Mouse (Mus musculus): ENCODE results near the gene Ptbp3.

Ptbp3 gene

GRCm38 (mm10) chr4:59553576-59553975 lies 4.4 kb upstream of the Ptbp3 start:
- no peak for DNase-seq

- no peak for DNase-seq
These were observed 3.7 kb upstream of the Ptbp3 start for GRCm38 (mm10) chr4:59552835-59553234.

DNA sequence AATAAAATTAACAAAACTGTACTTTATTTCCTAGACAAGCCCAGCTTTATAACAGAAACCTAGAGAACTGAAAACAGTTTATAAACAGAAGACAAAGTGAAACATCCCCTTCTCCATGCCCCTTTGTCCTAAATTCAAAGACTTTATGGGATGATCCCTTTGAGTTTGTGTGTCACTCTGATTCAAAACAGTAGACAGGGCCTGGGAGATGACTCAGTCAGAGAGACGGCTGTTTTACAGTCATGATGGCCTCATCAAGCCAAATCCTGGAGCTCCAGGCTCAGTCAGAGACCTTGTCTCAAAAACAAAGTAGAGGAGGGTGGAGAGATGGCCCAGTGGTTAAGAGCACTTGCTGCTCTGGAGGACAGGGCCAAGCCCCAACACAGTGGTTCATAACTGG lies 2.7 kb upstream of the Ptbp3 start:
- DNase-seq, result no peak

DNA sequence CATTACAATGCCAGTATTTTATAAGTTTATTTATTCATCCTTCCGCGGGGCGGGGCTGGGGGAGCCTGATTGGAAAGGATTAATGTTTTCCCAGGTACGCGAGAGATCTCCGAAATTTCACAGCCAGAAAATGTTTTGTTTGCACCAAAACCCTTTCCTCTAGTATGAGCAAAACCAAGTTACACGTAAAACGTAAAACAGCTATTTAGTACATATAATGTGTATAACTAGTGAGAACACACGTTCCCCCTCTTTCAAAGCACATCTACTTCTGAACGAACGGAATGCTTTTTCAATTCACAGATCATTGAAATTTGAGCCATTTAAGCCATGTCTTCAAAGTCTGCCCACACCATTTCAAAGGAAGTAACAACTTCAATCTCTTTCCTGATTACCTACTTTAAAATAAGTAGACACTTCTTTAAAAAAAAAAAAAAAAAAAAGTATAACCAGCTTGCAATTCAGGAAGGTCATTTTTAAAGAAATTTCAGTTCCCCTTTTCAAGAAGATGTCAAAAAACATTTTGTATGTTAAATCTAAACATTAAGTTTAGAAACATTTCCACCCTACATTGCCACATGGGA lies 905 bp upstream of the Ptbp3 start:
- no peak for DNase-seq

DNA sequence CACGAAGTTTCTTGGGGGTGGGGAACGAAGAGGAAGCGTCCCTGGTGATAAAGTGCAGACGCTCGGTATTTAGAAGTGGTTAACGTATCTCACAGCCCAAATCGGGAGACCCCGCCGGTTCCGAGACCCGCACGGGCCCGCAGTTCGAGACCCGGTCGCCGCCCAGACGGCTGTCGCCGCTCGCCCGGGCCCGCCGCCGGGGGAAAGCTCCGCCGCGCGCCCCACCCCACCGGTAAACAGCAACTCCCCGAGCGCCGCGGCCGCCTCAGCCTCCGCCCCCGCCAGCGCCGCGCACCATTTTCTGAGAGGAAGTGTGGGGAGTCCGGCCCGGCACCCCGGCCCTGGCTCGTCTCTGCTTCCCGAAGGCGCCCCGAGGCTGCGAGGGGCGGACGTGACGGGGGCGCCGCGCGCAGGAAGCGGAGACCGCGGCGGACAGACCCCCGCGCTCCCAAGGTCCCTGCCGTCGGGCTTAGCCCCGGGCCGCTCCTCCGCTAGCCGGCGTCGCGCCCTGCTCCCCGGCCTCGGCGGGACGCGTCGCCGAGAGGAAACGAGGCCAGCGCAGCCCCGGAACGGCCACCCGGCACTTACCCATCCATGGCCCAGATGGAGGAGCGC lies 497 bp downstream of the Ptbp3 start:
- DNase-seq, result no peak

- DNase-seq, result no peak
These were observed 1.1 kb downstream of the Ptbp3 start for GRCm38 (mm10) chr4:59548011-59548559.

DNA sequence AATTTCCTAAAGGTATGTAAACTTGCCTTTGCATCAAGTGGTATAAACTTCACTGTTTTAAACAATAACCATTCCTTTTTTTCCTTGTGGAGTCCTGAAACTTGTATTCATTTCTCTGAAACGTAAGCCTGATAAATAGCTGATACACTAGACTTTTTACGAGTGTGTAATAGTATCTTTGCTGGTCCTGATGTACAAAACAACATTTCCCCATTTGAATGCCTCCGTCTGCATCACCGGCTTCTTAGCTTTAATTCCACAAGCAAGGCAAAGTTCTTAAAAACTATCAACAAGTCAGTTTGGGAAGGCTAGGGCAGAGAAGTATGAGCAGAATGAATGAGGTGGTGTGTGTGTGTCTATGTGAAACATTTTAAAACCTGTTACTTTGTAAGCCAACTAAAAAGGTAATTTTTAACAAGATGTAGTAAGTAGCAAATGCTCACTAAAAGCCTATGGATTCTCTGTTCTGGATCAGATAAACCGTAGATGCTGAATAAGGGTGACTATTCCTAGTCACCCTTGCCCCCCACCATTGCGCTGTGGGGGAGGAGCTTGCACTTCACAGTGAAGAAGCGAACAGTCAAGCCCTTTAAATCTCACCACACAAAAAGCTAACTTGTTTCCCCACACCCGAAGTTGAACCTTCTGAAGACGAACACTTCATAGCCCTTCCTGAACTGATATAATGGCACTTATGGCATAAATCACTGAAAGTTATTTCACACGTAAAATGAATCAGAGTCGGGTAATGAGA lies 1.9 kb downstream of the Ptbp3 start:
- peak; percentile 35 for DNase-seq

- no peak for DNase-seq
These were observed 2.7 kb downstream of the Ptbp3 start for GRCm38 (mm10) chr4:59546285-59547071.

- no peak for DNase-seq
These were observed 4.5 kb downstream of the Ptbp3 start for GRCm38 (mm10) chr4:59544654-59545053.

DNA sequence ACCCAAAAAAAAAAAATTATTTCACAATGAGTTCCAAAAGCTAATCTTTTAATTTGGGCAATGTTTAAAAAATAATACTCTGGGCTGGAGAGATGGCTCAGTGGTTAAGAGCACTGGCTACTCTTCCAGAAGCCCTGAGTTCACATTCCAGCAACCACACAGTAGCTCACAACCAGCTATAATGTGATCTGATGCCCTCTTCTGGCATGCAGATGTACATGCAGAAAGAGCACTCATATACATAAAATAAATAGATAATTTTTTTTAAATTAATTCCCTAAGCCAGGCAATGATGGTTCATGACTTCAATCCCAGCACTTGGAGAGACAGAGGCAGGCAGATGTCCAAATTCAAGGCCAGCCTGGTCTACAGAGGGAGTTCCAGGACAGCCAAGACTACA lies 6.2 kb downstream of the Ptbp3 start:
- DNase-seq, result no peak

DNA sequence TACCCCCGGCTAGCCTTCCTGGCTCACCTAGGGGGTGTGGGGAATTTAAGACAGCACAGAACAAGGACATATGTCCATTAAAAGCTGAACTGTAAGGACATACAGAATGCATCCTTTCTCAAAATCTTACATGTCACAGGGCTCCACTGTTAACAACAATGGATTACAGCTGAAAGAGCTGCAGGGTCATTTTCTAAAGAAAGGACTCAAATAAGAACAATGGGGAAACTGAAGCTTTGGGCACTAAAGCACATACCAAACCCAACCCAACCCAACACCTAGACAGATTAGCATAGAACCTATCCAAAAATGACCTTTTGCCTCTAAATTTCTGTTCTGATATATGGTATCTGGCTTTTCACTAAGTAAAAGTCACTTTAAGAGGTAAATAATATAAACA lies 12.9 kb downstream of the Ptbp3 start:
- DNase-seq, result no peak

GRCm38 (mm10) chr4:59535624-59536023 lies 13.5 kb downstream of the Ptbp3 start:
- DNase-seq, result no peak

DNA sequence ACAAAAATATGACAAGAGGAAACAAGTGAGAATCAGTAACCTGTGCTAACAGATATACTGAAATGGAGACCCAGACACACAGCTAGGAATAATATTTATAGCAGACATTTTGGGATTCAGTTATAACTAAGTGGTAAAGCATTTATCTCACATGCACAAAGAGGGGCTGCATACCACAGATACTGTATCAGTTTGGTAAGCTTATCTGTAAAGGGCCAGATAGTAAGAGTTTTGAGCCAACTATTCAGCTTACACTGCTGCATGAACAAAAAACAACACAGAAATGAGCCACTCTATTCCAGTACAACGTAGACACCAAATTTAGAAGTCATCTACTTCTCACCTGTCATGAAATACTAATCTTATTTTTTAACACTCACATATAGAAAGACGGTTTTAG lies 15.9 kb downstream of the Ptbp3 start:
- no peak for DNase-seq

DNA sequence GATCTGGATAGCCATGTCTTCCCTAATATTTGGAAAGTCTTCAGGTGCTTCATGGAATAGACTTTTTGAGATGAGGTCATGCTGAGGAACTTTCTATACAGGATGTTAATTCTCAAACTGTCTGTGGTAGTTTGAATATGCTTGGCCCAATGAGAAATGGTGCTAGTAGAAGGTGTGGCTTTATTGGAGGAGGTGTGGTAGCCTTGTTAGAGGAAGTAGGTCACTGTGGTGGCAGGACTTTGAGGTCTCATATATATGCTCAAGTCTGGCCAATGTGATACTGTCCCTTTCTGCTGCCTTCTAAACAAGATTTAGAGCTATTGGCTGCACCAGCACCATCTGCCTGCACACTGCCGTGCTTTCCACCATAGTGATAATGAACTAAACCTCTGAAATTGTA lies 18.0 kb downstream of the Ptbp3 start:
- DNase-seq, result no peak

GRCm38 (mm10) chr4:59527470-59527869 lies 21.7 kb downstream of the Ptbp3 start:
- DNase-seq, result no peak

- DNase-seq, result no peak
These were observed 22.4 kb downstream of the Ptbp3 start for GRCm38 (mm10) chr4:59526728-59527127.

DNA sequence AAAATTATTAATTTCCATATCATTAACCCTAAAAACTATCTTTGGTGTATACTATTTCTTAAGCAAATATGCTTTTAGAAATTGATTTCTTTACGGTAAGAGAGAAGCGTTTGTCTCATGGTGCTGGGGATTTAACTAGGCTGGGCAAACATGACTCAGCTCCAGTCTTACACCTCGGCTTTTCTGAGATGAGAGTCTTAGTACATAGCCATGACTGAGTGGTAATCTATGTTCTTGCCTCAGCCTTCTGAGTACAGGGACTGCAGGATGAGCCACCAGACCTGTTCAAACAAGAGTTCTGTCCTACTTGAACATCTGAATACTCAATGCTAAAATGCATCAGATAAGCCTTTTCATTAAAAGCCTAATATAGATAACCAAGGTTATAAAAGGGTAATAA lies 24.3 kb downstream of the Ptbp3 start:
- DNase-seq, result no peak

DNA sequence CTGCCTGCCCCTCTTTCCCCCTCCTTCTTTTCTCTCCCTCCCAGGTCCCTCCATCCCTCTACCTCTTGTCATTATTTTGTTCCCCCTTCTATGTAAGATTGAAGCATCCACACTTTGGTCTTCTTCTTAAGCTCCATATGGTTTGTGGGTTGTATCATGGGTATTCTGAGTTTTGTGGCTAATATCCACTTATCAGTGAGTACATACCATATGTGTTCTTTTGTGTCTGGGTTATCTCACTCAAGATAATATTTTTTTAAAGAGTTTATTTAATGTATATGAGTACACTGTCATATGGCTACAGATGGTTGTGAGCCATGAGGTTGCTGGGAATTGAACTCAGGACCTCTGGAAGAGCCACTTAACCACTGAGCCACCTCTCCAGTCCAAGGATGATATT lies 38.8 kb downstream of the Ptbp3 start:
- no peak for DNase-seq

DNA sequence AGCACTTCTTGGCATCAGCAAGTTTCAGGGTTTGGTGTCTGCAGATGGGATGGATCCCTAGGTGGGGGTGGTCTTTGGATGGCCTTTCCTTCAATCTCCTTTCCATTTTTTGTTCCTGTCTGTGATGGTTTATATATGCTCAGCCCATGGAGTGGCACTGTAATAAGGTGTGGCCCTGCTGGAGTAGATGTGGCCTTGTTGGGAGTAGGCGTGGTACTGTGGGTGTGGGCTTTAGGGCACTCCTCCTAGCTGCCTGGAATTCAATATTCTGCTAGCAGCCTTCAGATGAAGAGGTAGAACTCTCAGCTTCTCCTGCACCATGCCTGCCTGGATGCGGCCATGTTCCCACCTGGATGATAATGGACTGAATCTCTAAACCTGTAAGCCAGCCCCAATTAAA lies 39.6 kb downstream of the Ptbp3 start:
- DNase-seq, result no peak

- DNase-seq, result no peak
These were observed 41.4 kb downstream of the Ptbp3 start for GRCm38 (mm10) chr4:59507766-59508165.

- DNase-seq, result no peak
These were observed 42.5 kb downstream of the Ptbp3 start for GRCm38 (mm10) chr4:59506704-59507103.

DNA sequence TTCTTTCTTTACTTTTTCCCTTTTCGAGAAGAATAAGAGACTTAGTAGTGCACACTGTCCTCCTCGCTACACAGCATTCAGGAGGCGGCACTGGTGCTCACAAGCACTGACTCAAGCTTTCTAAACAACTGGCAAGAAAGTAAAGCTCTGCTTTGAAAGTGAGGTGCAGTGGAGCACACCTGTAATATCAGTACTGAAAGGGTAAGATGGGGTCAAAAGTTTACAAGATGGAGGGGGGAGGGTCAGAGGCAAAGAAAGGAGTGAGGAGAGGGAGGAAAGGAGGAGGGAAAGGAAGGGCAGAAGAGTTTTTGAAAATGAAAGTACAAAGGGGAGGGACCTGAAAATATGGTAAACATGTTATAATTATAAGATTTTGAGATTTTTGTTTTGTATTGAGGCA lies 43.7 kb downstream of the Ptbp3 start:
- DNase-seq, result no peak

GRCm38 (mm10) chr4:59491097-59491496 lies 58.1 kb downstream of the Ptbp3 start:
- no peak for DNase-seq
